Mouse (Mus musculus): ENCODE results near the gene Olfr798. TPM values are rescaled to one million over a fixed set of nuclear protein-coding genes. Genes with fewer than 3 reads are reported as not detected.

Olfr798 gene
- not detected in 2 replicates for polyA plus RNA-seq (2014; fragmentation: Nextera tagmentation; extraction: Ambion mirVana)

DNA sequence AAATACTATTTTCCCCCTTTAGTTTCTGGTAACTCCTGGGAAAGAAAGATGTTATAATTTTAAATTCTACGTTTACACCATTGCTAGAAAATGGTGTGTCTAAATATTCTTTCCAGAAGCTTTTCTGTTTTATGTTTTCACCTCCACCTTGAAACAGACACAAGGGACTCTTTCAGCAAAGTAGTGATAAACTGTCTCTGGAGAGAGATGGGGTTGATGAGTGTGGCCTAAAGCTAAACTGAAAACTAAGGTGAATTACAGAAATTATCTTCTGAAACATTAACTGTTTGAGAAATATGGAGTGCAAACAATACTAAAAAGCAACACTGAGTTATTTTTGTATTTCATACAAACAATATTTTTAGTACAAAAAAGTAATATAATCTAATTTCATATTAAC lies at the start of gene Olfr798:
Gene Olfr798, minus strand, starts transcription at position 101 of the 400 bp plus-strand sequence.
- H3K4me3 ChIP-seq (ENCODE audit: low read depth, low read length) = no peak within 1 kb of the TSS
- H3K36me3 ChIP-seq (ENCODE audit: control insufficient read depth, insufficient read depth, low read length) = no peaks in the 10 kb centered on the region
- H3K27me3 ChIP-seq (ENCODE audit: control insufficient read depth, insufficient read depth, low read length) = no peaks in the 10 kb centered on the region
- no peaks in the 10 kb centered on the region for H3K9me3 ChIP-seq (ENCODE audit: control insufficient read depth, low read depth, low read length)
- H3K4me1 ChIP-seq (ENCODE audit: control insufficient read depth, insufficient read depth, low read length) = no peaks in the 10 kb centered on the region
- WGBS = 90% methylated on average over 1 of the region's 1 CpGs
- H3K9ac ChIP-seq (replicated peaks; ENCODE audit: low read depth, low read length) = no peak within 1 kb of the TSS
- no peak within 1 kb of the TSS for H3K4me2 ChIP-seq (replicated peaks; ENCODE audit: low read depth, low read length)
- H3K27ac ChIP-seq (ENCODE audit: low read length) = no peak within 1 kb of the TSS
- no peak for ATAC-seq (ENCODE audit: insufficient number of reproducible peaks, insufficient read depth, low FRiP score, low read depth)

DNA sequence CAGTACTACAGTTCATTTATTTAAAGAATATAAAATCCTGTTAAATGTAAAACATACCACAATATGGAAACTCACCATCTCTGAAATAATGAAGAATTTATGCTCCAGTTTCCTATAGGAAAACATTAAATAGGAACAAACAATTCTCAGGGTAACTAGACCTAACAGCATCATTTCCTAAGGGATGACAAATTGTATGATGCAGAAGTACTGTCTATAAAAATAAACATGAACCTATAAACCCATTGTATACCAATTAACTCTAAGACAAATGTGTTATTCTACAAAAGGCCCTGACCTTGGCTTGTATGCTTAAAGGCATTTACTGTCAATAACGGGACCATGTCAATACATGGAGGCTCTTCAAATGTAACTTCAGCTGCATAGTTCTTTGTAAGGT lies 46.0 kb upstream of the Olfr798 start, which contains the start of gene Olfr801:
Gene Olfr801, minus strand, starts transcription at position 101 of the 400 bp plus-strand sequence.
- Histone ChIP-seq H3K4me1 (ENCODE audit: control insufficient read depth, insufficient read depth, low read length) (no peaks in the 10 kb centered on the region), H3K27me3 (ENCODE audit: control insufficient read depth, insufficient read depth, low read length) (no peaks in the 10 kb centered on the region), H3K9ac (replicated peaks; ENCODE audit: low read depth, low read length) (no peak within 1 kb of the TSS), H3K9me3 (ENCODE audit: control insufficient read depth, low read depth, low read length) (no peaks in the 10 kb centered on the region), H3K36me3 (ENCODE audit: control insufficient read depth, insufficient read depth, low read length) (no peaks in the 10 kb centered on the region), H3K27ac (ENCODE audit: low read length) (no peak within 1 kb of the TSS), H3K4me2 (replicated peaks; ENCODE audit: low read depth, low read length) (no peak within 1 kb of the TSS), H3K4me3 (ENCODE audit: low read depth, low read length) (no peak within 1 kb of the TSS)
- ATAC-seq (ENCODE audit: insufficient number of reproducible peaks, insufficient read depth, low FRiP score, low read depth) = no peak
- WGBS = 56% methylated on average over 1 of the region's 1 CpGs

DNA sequence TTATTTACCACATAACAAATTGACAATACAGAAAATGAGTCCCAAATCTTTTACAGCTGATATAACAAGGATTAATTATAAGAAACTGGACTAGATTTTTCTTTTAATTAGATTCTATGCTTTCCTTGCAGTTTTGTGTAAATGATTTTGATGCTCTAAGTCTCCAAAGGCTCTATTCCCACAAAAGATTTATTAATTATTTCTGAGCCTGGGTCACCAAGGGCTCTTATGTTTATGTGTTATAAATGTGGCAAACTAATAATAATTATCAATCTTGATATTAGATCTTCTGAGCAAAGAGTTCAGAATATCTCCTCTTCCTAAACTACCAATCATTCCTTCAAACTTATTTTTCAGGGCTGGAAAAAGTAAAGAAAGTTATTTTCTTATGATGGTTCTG lies 29.7 kb upstream of the Olfr798 start, which contains the start of gene Olfr800:
Gene Olfr800, plus strand, starts transcription at position 301 of the 400 bp plus-strand sequence.
- no peaks in the 10 kb centered on the region for H3K9me3 ChIP-seq (ENCODE audit: control insufficient read depth, low read depth, low read length)
- no peaks in the 10 kb centered on the region for H3K36me3 ChIP-seq (ENCODE audit: control insufficient read depth, insufficient read depth, low read length)
- no peak for ATAC-seq (ENCODE audit: insufficient number of reproducible peaks, insufficient read depth, low FRiP score, low read depth)
- no peak within 1 kb of the TSS for H3K27ac ChIP-seq (ENCODE audit: low read length)
- H3K9ac ChIP-seq (replicated peaks; ENCODE audit: low read depth, low read length) = no peak within 1 kb of the TSS
- no peak within 1 kb of the TSS for H3K4me2 ChIP-seq (replicated peaks; ENCODE audit: low read depth, low read length)
- no peak within 1 kb of the TSS for H3K4me3 ChIP-seq (ENCODE audit: low read depth, low read length)
- no peaks in the 10 kb centered on the region for H3K27me3 ChIP-seq (ENCODE audit: control insufficient read depth, insufficient read depth, low read length)
- no peaks in the 10 kb centered on the region for H3K4me1 ChIP-seq (ENCODE audit: control insufficient read depth, insufficient read depth, low read length)

DNA sequence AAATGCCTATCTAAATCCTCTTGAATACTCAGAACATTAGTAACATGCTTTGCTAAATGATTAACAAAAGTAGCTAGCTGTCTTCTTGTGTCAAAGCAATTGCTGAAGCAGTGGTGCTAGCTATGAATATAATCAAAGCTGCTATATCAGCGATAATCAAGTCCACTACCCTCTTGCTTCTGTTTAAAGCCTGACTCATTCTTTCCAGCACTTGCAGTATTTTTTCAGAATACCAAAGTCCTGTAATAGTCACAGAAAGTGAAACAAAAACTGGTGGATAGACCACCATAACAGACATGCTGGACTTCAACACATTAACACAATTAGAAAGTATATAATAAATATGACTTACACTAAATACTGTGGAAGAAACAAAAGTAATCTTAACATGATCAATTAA lies 24.0 kb upstream of the Olfr798 start:
- H3K27me3 ChIP-seq (ENCODE audit: control insufficient read depth, insufficient read depth, low read length) = no peaks in the 10 kb centered on the region
- no peak overlapping the region for H3K27ac ChIP-seq (ENCODE audit: low read length)
- no peaks in the 10 kb centered on the region for H3K9me3 ChIP-seq (ENCODE audit: control insufficient read depth, low read depth, low read length)
- H3K4me3 ChIP-seq (ENCODE audit: low read depth, low read length) = no peak overlapping the region
- no peak for ATAC-seq (ENCODE audit: insufficient number of reproducible peaks, insufficient read depth, low FRiP score, low read depth)
- no peak overlapping the region for H3K9ac ChIP-seq (replicated peaks; ENCODE audit: low read depth, low read length)
- H3K36me3 ChIP-seq (ENCODE audit: control insufficient read depth, insufficient read depth, low read length) = no peaks in the 10 kb centered on the region
- no peak overlapping the region for H3K4me2 ChIP-seq (replicated peaks; ENCODE audit: low read depth, low read length)
- H3K4me1 ChIP-seq (ENCODE audit: control insufficient read depth, insufficient read depth, low read length) = no peaks in the 10 kb centered on the region
- 84% methylated on average over 1 of the region's 1 CpGs for WGBS

DNA sequence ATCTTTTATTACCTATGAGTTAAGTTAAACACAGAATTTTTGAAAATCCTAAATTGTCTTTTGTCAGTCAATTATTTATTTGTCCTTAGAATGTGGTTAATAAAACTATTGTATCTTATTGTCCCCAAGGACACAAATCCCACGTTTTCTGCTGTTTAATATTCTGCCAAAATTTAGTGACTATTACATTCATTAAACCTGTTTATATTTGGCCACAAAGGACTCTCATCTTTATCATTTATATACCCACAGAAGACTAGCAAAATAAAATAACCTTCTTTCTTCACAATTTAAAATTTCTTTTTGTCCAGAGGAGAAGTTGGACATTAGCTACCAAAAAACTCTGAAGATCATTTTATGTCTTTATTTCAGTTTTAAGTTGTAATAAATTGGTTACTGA lies 9.4 kb upstream of the Olfr798 start, which contains the start of gene Olfr799:
Gene Olfr799, plus strand, starts transcription at position 301 of the 400 bp plus-strand sequence.
- Histone ChIP-seq H3K36me3 (ENCODE audit: control insufficient read depth, insufficient read depth, low read length) (no peaks in the 10 kb centered on the region), H3K4me2 (replicated peaks; ENCODE audit: low read depth, low read length) (no peak within 1 kb of the TSS), H3K27ac (ENCODE audit: low read length) (no peak within 1 kb of the TSS), H3K4me1 (ENCODE audit: control insufficient read depth, insufficient read depth, low read length) (no peaks in the 10 kb centered on the region), H3K27me3 (ENCODE audit: control insufficient read depth, insufficient read depth, low read length) (no peaks in the 10 kb centered on the region), H3K9me3 (ENCODE audit: control insufficient read depth, low read depth, low read length) (no peaks in the 10 kb centered on the region), H3K4me3 (ENCODE audit: low read depth, low read length) (no peak within 1 kb of the TSS), H3K9ac (replicated peaks; ENCODE audit: low read depth, low read length) (no peak within 1 kb of the TSS)
- ATAC-seq (ENCODE audit: insufficient number of reproducible peaks, insufficient read depth, low FRiP score, low read depth) = no peak
- 26% methylated on average over 1 of the region's 1 CpGs for WGBS

DNA sequence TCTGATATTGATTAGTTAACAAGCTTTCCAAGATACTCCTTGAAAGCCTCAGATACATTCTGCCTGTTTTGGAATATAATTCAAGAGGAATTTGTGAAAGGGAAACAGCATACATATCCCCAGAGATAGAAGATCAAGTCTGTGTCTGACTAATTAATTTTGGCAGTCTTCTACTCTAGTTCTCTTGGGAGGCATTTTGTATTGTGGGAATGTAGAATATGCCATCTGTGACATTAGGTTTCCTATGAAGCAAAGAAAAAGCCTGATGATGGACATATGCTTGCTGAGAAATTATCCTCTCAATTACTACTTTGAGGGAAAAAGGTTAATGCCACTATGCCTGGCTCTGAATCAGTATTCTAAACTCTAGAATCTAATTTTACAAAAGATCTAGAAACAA lies 4.5 kb downstream of the Olfr798 start:
- ATAC-seq (ENCODE audit: insufficient number of reproducible peaks, insufficient read depth, low FRiP score, low read depth) = no peak
- Histone ChIP-seq H3K9me3 (ENCODE audit: control insufficient read depth, low read depth, low read length) (no peaks in the 10 kb centered on the region), H3K4me2 (replicated peaks; ENCODE audit: low read depth, low read length) (no peak overlapping the region), H3K4me1 (ENCODE audit: control insufficient read depth, insufficient read depth, low read length) (no peaks in the 10 kb centered on the region), H3K36me3 (ENCODE audit: control insufficient read depth, insufficient read depth, low read length) (no peaks in the 10 kb centered on the region), H3K9ac (replicated peaks; ENCODE audit: low read depth, low read length) (no peak overlapping the region), H3K27me3 (ENCODE audit: control insufficient read depth, insufficient read depth, low read length) (no peaks in the 10 kb centered on the region), H3K27ac (ENCODE audit: low read length) (no peak overlapping the region), H3K4me3 (ENCODE audit: low read depth, low read length) (no peak overlapping the region)

DNA sequence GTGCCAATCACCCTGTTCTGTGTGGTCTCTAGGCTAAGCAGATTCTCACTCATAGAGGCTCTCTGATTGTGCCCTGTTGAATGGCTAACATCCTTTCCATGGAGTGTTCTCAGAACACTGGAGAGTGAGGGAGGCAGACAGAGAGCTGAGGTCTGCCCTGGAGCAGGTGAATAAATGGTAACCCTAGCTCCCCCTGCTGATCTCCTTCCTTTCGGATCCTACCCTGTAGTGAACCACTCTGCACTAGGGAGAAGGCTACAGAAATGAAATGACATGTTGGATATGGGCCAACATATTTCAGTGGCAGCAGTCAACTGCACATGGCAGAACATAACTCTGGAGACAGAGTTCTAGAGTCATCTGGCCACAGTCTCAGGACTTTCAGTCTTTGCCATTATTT lies 6.0 kb downstream of the Olfr798 start:
- Histone ChIP-seq H3K36me3 (ENCODE audit: control insufficient read depth, insufficient read depth, low read length) (no peaks in the 10 kb centered on the region), H3K27me3 (ENCODE audit: control insufficient read depth, insufficient read depth, low read length) (no peaks in the 10 kb centered on the region), H3K9me3 (ENCODE audit: control insufficient read depth, low read depth, low read length) (no peaks in the 10 kb centered on the region), H3K4me3 (ENCODE audit: low read depth, low read length) (no peak overlapping the region), H3K27ac (ENCODE audit: low read length) (no peak overlapping the region), H3K4me1 (ENCODE audit: control insufficient read depth, insufficient read depth, low read length) (no peaks in the 10 kb centered on the region), H3K4me2 (replicated peaks; ENCODE audit: low read depth, low read length) (no peak overlapping the region), H3K9ac (replicated peaks; ENCODE audit: low read depth, low read length) (no peak overlapping the region)
- 27% methylated on average over 1 of the region's 1 CpGs for WGBS
- no peak for ATAC-seq (ENCODE audit: insufficient number of reproducible peaks, insufficient read depth, low FRiP score, low read depth)

DNA sequence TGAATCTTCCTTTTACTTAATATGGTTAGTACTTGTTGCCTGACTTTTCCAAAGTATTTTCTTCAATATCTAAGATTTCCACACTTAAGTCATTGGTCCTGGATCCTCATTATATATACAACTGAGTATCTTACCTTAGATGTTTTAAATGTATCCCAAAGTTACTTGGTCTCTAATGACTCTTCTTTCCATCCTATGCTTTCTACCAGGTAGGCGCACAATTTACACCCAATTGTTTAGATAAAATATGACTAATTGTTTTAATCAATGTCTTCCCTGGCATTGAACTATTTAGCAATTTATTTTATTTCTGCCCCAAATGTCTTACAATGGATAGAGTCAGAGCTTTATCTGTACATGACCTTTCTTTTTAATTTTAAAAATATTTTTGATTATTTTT lies 15.3 kb downstream of the Olfr798 start, which contains the start of gene Olfr796:
Gene Olfr796, minus strand, starts transcription at position 101 of the 400 bp plus-strand sequence.
- H3K4me1 ChIP-seq (ENCODE audit: control insufficient read depth, insufficient read depth, low read length) = no peaks in the 10 kb centered on the region
- H3K4me2 ChIP-seq (replicated peaks; ENCODE audit: low read depth, low read length) = no peak within 1 kb of the TSS
- 78% methylated on average over 1 of the region's 1 CpGs for WGBS
- H3K4me3 ChIP-seq (ENCODE audit: low read depth, low read length) = no peak within 1 kb of the TSS
- H3K9ac ChIP-seq (replicated peaks; ENCODE audit: low read depth, low read length) = no peak within 1 kb of the TSS
- ATAC-seq (ENCODE audit: insufficient number of reproducible peaks, insufficient read depth, low FRiP score, low read depth) = no peak
- H3K9me3 ChIP-seq (ENCODE audit: control insufficient read depth, low read depth, low read length) = no peaks in the 10 kb centered on the region
- H3K27me3 ChIP-seq (ENCODE audit: control insufficient read depth, insufficient read depth, low read length) = no peaks in the 10 kb centered on the region
- H3K36me3 ChIP-seq (ENCODE audit: control insufficient read depth, insufficient read depth, low read length) = no peaks in the 10 kb centered on the region
- H3K27ac ChIP-seq (ENCODE audit: low read length) = no peak within 1 kb of the TSS

DNA sequence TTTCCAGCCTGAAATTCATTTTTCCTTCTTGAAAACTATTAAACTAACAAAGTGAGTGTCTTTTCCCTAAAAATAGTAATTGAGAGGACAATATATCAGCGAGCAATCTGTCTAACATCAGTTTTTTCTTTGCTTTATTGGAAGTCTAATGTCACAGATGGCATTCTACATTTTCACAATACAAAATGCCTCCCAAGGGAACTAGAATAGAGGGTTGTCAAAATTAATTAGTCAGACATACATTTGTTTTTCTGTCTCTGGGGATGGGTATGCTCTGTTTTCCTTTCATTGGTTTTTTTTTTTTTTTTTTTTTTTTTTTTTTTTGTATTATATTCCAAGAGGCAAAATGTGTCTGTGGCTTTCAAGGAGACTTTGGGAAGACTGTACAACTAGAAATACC lies 50.7 kb downstream of the Olfr798 start:
- Histone ChIP-seq H3K4me2 (replicated peaks; ENCODE audit: low read depth, low read length) (no peak overlapping the region), H3K27ac (ENCODE audit: low read length) (no peak overlapping the region), H3K9ac (replicated peaks; ENCODE audit: low read depth, low read length) (no peak overlapping the region), H3K4me3 (ENCODE audit: low read depth, low read length) (no peak overlapping the region), H3K9me3 (ENCODE audit: control insufficient read depth, low read depth, low read length) (no peaks in the 10 kb centered on the region), H3K27me3 (ENCODE audit: control insufficient read depth, insufficient read depth, low read length) (no peaks in the 10 kb centered on the region), H3K4me1 (ENCODE audit: control insufficient read depth, insufficient read depth, low read length) (no peaks in the 10 kb centered on the region), H3K36me3 (ENCODE audit: control insufficient read depth, insufficient read depth, low read length) (no peaks in the 10 kb centered on the region)
- WGBS = 68% methylated on average over 1 of the region's 1 CpGs
- no peak for ATAC-seq (ENCODE audit: insufficient number of reproducible peaks, insufficient read depth, low FRiP score, low read depth)

Data from stomach, embryonic 14.5 days (tissue).